Mouse (Mus musculus) kidney, embryonic 15.5 days (tissue): ENCODE data around the gene Atf2. TPM values are rescaled to one million over a fixed set of nuclear protein-coding genes. Genes with fewer than 3 reads are reported as not detected.

ENCODE experiments used
- ATAC-seq: fragments of 200-750 bp; cut with Nextera tagmentation; replicated peaks from 2 replicates; pipeline ENCODE4 v1.8.0; 2017; ENCODE audit warnings: moderate TSS enrichment; ENCODE audit not compliant: low FRiP score
- H3K27ac ChIP-seq: fragments of 300-500 bp; sonication (generic); 2 replicates; pipeline ENCODE4 v1.5.1; 2015; ENCODE audit warnings: mild to moderate bottlenecking, inconsistent platforms
- H3K27me3 ChIP-seq: fragments of 300-500 bp; sonication (generic); 2 replicates; pipeline ENCODE4 v1.6.1; 2015; ENCODE audit warnings: inconsistent platforms
- H3K36me3 ChIP-seq: fragments of 300-500 bp; sonication (generic); 2 replicates; pipeline ENCODE4 v1.6.1; 2015; ENCODE audit warnings: inconsistent platforms
- H3K4me1 ChIP-seq: fragments of 300-500 bp; sonication (generic); 2 replicates; pipeline ENCODE4 v1.6.1; 2015; ENCODE audit warnings: inconsistent platforms
- H3K4me2 ChIP-seq: fragments of 300-500 bp; sonication (generic); 2 replicates; pipeline ENCODE4 v1.6.1; 2015; ENCODE audit warnings: moderate library complexity, mild to moderate bottlenecking, inconsistent platforms
- H3K4me3 ChIP-seq: fragments of 300-500 bp; sonication (generic); replicated peaks from 2 replicates; pipeline ENCODE4 v1.5.1; 2015; ENCODE audit warnings: mild to moderate bottlenecking, inconsistent platforms
- H3K9ac ChIP-seq: fragments of 300-500 bp; sonication (generic); 2 replicates; pipeline ENCODE4 v1.6.1; 2015; ENCODE audit warnings: mild to moderate bottlenecking, inconsistent platforms
- H3K9me3 ChIP-seq: fragments of 300-500 bp; sonication (generic); replicated peaks from 2 replicates; pipeline ENCODE4 v1.6.1; 2016; ENCODE audit warnings: inconsistent platforms
- WGBS: fragments of 180-500 bp; shearing (Covaris S2); methylation state at CpG from one replicate; pipeline ENCODE4 v1.1.7; 2015; ENCODE audit warnings: mixed read lengths; 5-methylcytosine and 5-hydroxymethylcytosine counted together
- polyA plus RNA-seq: library from polyadenylated mRNA; unstranded; fragments of >200 nt; fragmentation: Nextera tagmentation; extraction: Ambion mirVana; gene quantifications from 2 replicates; pipeline ENCODE4 v1.2.1, GENCODE M21; 2015

Gene Atf2
- polyA plus RNA-seq, result 72.9 and 76.7 TPM in 2 replicates

GRCm38 (mm10) chr2:73892464-73893296, at the start of gene Atf2:
Gene Atf2 (minus strand): TSS chr2:73892639.
- Histone ChIP-seq H3K9ac (peak within 1 kb of the TSS; percentile 93), H3K4me3 (peak within 1 kb of the TSS; percentile 99), H3K9me3 (no peaks in the 10 kb centered on the region), H3K27ac (peak within 1 kb of the TSS; percentile 94), H3K27me3 (no peaks in the 10 kb centered on the region), H3K4me1 (peaks cover 12% of the 10 kb centered on the region; the same call in 1 of the 2 replicates), H3K36me3 (0 out of 2 replicates have a peak, but pooled peaks cover 2% of the 10 kb centered on the region), H3K4me2 (peak within 1 kb of the TSS; percentile 79)
- ATAC-seq, result peak; percentile 97
- under 1% methylated on average over 63 of the region's 63 CpGs for WGBS

GRCm38 (mm10) chr2:73941281-73941680, 48.8 kb upstream of the Atf2 start:
- H3K4me2 ChIP-seq, result no peak overlapping the region
- no peaks in the 10 kb centered on the region for H3K9me3 ChIP-seq
- no peak overlapping the region for H3K9ac ChIP-seq
- WGBS, result 50% methylated on average over 1 of the region's 1 CpGs
- no peaks in the 10 kb centered on the region for H3K27me3 ChIP-seq
- H3K27ac ChIP-seq, result no peak overlapping the region
- no peak overlapping the region for H3K4me3 ChIP-seq
- no peaks in the 10 kb centered on the region for H3K36me3 ChIP-seq
- no peak for ATAC-seq
- H3K4me1 ChIP-seq, result no peaks in the 10 kb centered on the region

- no peak for ATAC-seq
- H3K4me3 ChIP-seq, result no peak overlapping the region
Measured at GRCm38 (mm10) chr2:73940471-73940870, 48.0 kb upstream of the Atf2 start.

GRCm38 (mm10) chr2:73938896-73939295, 46.5 kb upstream of the Atf2 start:
- Histone ChIP-seq H3K9ac (no peak overlapping the region), H3K9me3 (no peaks in the 10 kb centered on the region), H3K27me3 (no peaks in the 10 kb centered on the region), H3K27ac (no peak overlapping the region), H3K4me2 (no peak overlapping the region), H3K4me3 (no peak overlapping the region), H3K36me3 (no peaks in the 10 kb centered on the region), H3K4me1 (no peaks in the 10 kb centered on the region)
- WGBS, result 80% methylated on average over 2 of the region's 2 CpGs
- ATAC-seq, result no peak

More at GRCm38 (mm10) chr2:73940471-73940870, 48.0 kb upstream of the Atf2 start:
- Histone ChIP-seq H3K4me2 (no peak overlapping the region), H3K27me3 (no peaks in the 10 kb centered on the region), H3K4me1 (no peaks in the 10 kb centered on the region), H3K36me3 (no peaks in the 10 kb centered on the region), H3K9me3 (no peaks in the 10 kb centered on the region), H3K27ac (no peak overlapping the region), H3K9ac (no peak overlapping the region)
- WGBS, result 87% methylated on average over 7 of the region's 7 CpGs

- H3K36me3 ChIP-seq, result no peaks in the 10 kb centered on the region
- no peak for ATAC-seq
Measured at GRCm38 (mm10) chr2:73932676-73933313, 40.4 kb upstream of the Atf2 start.

GRCm38 (mm10) chr2:73927711-73928110, 35.3 kb upstream of the Atf2 start:
- Histone ChIP-seq H3K27me3 (no peaks in the 10 kb centered on the region), H3K9ac (no peak overlapping the region), H3K36me3 (no peaks in the 10 kb centered on the region), H3K4me3 (no peak overlapping the region), H3K27ac (no peak overlapping the region), H3K9me3 (no peaks in the 10 kb centered on the region), H3K4me2 (no peak overlapping the region), H3K4me1 (no peaks in the 10 kb centered on the region)
- ATAC-seq, result no peak

More at GRCm38 (mm10) chr2:73932676-73933313, 40.4 kb upstream of the Atf2 start:
- Histone ChIP-seq H3K27me3 (no peaks in the 10 kb centered on the region), H3K4me1 (no peaks in the 10 kb centered on the region), H3K27ac (no peak overlapping the region), H3K9me3 (no peaks in the 10 kb centered on the region), H3K9ac (no peak overlapping the region), H3K4me2 (no peak overlapping the region), H3K4me3 (no peak overlapping the region)
- WGBS, result 84% methylated on average over 8 of the region's 8 CpGs

- Histone ChIP-seq H3K27ac (no peak overlapping the region), H3K4me2 (no peak overlapping the region), H3K27me3 (no peaks in the 10 kb centered on the region), H3K4me1 (no peaks in the 10 kb centered on the region), H3K9ac (no peak overlapping the region), H3K36me3 (no peaks in the 10 kb centered on the region), H3K4me3 (no peak overlapping the region), H3K9me3 (no peaks in the 10 kb centered on the region)
- no peak for ATAC-seq
- WGBS, result 62% methylated on average over 3 of the region's 3 CpGs
Measured at GRCm38 (mm10) chr2:73925539-73925938, 33.1 kb upstream of the Atf2 start.

GRCm38 (mm10) chr2:73925089-73925488, 32.6 kb upstream of the Atf2 start:
- no peak overlapping the region for H3K9ac ChIP-seq
- 19% methylated on average over 5 of the region's 5 CpGs for WGBS

GRCm38 (mm10) chr2:73919642-73920041, 27.2 kb upstream of the Atf2 start:
- Histone ChIP-seq H3K36me3 (no peaks in the 10 kb centered on the region), H3K4me3 (no peak overlapping the region)
- 74% methylated on average over 7 of the region's 7 CpGs for WGBS

More at GRCm38 (mm10) chr2:73925089-73925488, 32.6 kb upstream of the Atf2 start:
- no peak overlapping the region for H3K4me2 ChIP-seq
- H3K27me3 ChIP-seq, result no peaks in the 10 kb centered on the region
- H3K36me3 ChIP-seq, result no peaks in the 10 kb centered on the region
- peak; percentile 67; the same call in 1 of the 2 replicates for ATAC-seq
- no peaks in the 10 kb centered on the region for H3K4me1 ChIP-seq
- H3K27ac ChIP-seq, result no peak overlapping the region
- H3K4me3 ChIP-seq, result no peak overlapping the region
- no peaks in the 10 kb centered on the region for H3K9me3 ChIP-seq

GRCm38 (mm10) chr2:73912264-73912663, 19.8 kb upstream of the Atf2 start:
- H3K27me3 ChIP-seq, result no peaks in the 10 kb centered on the region
- no peak for ATAC-seq
- H3K36me3 ChIP-seq, result peaks cover 20% of the 10 kb centered on the region
- peaks cover 17% of the 10 kb centered on the region for H3K4me1 ChIP-seq
- H3K4me3 ChIP-seq, result no peak overlapping the region
- H3K9me3 ChIP-seq, result no peaks in the 10 kb centered on the region
- 78% methylated on average over 3 of the region's 3 CpGs for WGBS
- H3K4me2 ChIP-seq, result no peak overlapping the region
- H3K9ac ChIP-seq, result no peak overlapping the region
- H3K27ac ChIP-seq, result no peak overlapping the region

More at GRCm38 (mm10) chr2:73919642-73920041, 27.2 kb upstream of the Atf2 start:
- Histone ChIP-seq H3K9ac (no peak overlapping the region), H3K27ac (no peak overlapping the region), H3K27me3 (0 out of 2 replicates have a peak, but pooled peaks cover 5% of the 10 kb centered on the region), H3K9me3 (no peaks in the 10 kb centered on the region), H3K4me1 (no peaks in the 10 kb centered on the region), H3K4me2 (no peak overlapping the region)
- ATAC-seq, result no peak

GRCm38 (mm10) chr2:73911175-73911700, 18.8 kb upstream of the Atf2 start, which contains the start of gene Atp5g3:
Gene Atp5g3 (minus strand): TSS chr2:73911326.
- ATAC-seq, result peak; percentile 95
- Histone ChIP-seq H3K4me3 (peak within 1 kb of the TSS; percentile 100), H3K36me3 (peaks cover 30% of the 10 kb centered on the region), H3K9me3 (no peaks in the 10 kb centered on the region), H3K4me2 (peak within 1 kb of the TSS; percentile 70), H3K4me1 (peaks cover 17% of the 10 kb centered on the region), H3K27me3 (no peaks in the 10 kb centered on the region), H3K9ac (peak within 1 kb of the TSS; percentile 98), H3K27ac (peak within 1 kb of the TSS; percentile 96)
- WGBS, result under 1% methylated on average over 38 of the region's 38 CpGs
